Mouse (Mus musculus) testis, postnatal 10 days (tissue): ENCODE results near the gene Ceacam12.
"Not testable (repeated sequence)": the region's sequence is repeated elsewhere in the genome, so short reads cannot be mapped to it uniquely, and the experiment has no call there.

Experiments
- DNase-seq: peaks from one replicate; pipeline ENCODE4 v3.0.0; 2021; ENCODE audit warnings: low spot score

Ceacam12 gene

DNA sequence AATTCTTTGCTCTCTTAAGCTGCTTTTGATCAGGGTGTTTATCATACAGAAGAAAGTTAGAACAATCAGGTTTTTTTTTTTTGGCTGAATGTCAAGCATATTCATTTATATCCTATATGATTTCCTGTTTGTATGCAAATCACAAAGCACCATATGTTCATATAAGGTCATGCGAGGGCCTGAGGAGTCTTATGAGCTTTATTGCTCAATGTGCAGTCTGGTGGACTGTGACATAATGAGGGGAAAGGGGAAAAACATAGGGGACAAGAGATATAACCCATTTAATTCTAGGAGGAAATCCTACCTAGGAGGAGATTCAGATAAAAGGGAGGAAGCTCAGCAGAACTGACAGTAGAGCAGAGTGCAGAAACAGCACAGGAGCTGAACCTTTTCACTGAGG, at the start of gene Ceacam12:
Gene Ceacam12 (plus strand): TSS at position 301 of the 400 bp plus-strand sequence.
- no peak for DNase-seq

DNA sequence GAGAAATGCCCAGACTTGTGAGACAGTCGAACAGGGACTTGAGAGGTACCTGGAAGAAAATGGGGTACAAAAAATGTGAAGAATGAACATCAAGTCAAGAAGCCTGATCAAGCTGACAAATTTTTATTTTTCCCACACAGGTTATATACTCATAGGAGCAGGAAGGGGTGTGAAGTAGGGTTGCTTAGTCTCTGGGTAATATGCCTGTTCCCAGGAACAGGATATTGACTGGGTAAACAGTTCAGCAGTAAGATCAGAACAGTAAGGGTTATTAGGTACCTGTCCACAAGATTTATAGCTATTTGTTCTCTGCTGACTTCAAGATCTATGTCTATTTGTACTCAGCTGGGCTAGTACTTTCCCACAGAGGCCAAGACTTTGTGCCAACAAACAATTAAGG, 8.1 kb downstream of the Ceacam12 start:
- not testable (repeated sequence) for DNase-seq

DNA sequence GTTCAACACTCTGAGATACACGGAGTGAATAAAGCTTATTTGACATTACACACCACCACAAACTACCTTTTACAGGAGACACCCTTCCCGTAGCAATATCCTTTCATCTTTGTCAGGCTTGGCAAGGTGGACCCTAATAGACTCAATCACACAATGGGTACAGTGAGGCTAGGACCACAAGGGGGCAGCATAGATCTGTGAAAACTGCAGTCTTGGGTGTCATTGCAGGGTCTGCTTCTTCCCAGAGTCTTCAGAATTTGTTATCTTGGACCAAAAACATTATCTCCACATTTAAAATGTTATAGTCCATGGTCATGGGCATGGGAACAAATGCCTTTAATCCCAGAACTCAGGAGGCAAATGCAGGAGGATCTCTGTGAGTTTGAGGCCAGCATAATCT, 35.1 kb downstream of the Ceacam12 start:
- DNase-seq: no peak
